Mouse (Mus musculus): Measurements from ENCODE around the gene Rai1. TPM values are rescaled to one million over a fixed set of nuclear protein-coding genes. Genes with fewer than 3 reads are reported as not detected.
A peak's percentile ranks its signal among the peaks of the same experiment; 100 is the strongest.

Rai1 gene
- total and polyA plus RNA-seq, 2 experiments = 2.7 to 12.9 TPM

DNA sequence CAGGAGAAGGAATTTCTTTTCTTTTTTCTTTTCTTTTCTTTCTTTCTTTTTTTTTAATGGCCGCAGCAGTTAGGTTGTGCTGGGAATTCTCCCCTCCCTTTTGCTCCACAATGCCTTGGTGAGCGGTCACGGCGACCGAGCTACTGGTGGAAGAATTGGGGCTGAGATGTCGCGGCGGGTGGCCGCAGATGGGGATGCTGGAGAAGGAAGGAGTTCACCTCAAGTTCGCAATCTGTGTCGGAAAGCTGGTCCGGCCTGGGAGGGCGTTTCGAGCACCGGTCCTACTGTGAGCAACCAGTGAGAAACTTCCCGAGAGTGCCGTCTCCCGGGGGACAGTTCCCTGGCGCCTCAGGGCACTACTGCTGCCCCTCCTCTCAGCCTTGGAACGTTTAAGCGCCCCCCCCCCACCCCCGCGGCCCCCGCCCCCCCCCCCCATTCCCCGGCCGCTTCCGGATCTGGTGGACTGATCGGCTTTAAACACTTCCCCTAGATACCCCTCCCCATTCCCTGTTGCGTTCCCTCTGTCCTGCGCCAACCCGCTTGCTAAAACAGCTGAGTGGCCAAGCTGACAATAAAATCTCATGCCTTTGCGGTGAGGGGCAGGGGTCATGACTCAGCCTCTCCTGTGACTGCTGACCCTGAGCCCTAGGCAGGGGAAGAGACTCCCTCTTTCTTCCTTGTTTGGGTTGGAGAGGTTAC lies 35.9 kb downstream of the Rai1 start:
- Histone ChIP-seq H3K36me3 (ENCODE audit: control insufficient read depth, insufficient read depth, low read length) (no peaks in the 10 kb centered on the region), H3K9ac (ENCODE audit: low read depth, low read length) (no peak overlapping the region), H3K79me2 (ENCODE audit: control insufficient read depth, insufficient read depth, low read length) (peaks cover 22% of the 10 kb centered on the region), H3K27me3 (ENCODE audit: control insufficient read depth, insufficient read depth, low read length) (no peaks in the 10 kb centered on the region), H3K4me1 (ENCODE audit: control insufficient read depth, insufficient read depth, low read length) (peaks cover 6% of the 10 kb centered on the region), H3K4me3 (ENCODE audit: insufficient read depth, low read depth, low read length) (no peak overlapping the region), H3K27ac (replicated peaks; ENCODE audit: insufficient read depth, low read depth, low read length) (no peak overlapping the region)
- WGBS = 63% methylated on average over 26 of the region's 32 CpGs
- DNase-seq (ENCODE audit: extremely low read depth, low read depth, low spot score) = no peak
- no peak for TF ChIP-seq POLR2A (IDR thresholded peaks at IDR 0.05; ENCODE audit: extremely low read depth, insufficient read depth, low read length)
- no peak for TF ChIP-seq CTCF (IDR thresholded peaks at IDR 0.05; ENCODE audit: low read depth, low read length)

DNA sequence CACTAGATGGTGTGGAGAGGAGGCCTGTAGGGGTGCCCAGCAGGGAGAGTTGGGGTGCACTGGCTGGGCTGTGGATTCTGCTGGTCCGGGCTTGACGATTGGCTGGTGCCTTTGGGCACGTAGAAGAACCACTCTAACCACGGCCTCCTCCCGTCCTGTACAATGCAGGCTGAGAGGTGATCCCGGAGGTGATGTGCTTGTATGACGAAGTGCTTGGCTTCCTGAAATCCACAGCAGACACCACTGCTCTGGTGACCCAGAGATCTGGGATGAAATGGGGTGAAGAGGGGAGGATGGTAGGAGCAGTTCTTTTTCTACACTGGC lies 36.4 kb downstream of the Rai1 start:
- no peaks in the 10 kb centered on the region for H3K27me3 ChIP-seq (ENCODE audit: control insufficient read depth, insufficient read depth, low read length)
- no peak for DNase-seq (ENCODE audit: extremely low read depth, low read depth, low spot score)
- peaks cover 6% of the 10 kb centered on the region for H3K4me1 ChIP-seq (ENCODE audit: control insufficient read depth, insufficient read depth, low read length)
- H3K36me3 ChIP-seq (ENCODE audit: control insufficient read depth, insufficient read depth, low read length) = no peaks in the 10 kb centered on the region
- no peak overlapping the region for H3K9ac ChIP-seq (ENCODE audit: low read depth, low read length)
- H3K4me3 ChIP-seq (ENCODE audit: insufficient read depth, low read depth, low read length) = no peak overlapping the region
- H3K79me2 ChIP-seq (ENCODE audit: control insufficient read depth, insufficient read depth, low read length) = peaks cover 18% of the 10 kb centered on the region
- 90% methylated on average over 7 of the region's 7 CpGs for WGBS
- H3K27ac ChIP-seq (replicated peaks; ENCODE audit: insufficient read depth, low read depth, low read length) = no peak overlapping the region
- TF ChIP-seq CTCF (IDR thresholded peaks at IDR 0.05; ENCODE audit: low read depth, low read length) (no peak), POLR2A (IDR thresholded peaks at IDR 0.05; ENCODE audit: extremely low read depth, insufficient read depth, low read length) (no peak)

DNA sequence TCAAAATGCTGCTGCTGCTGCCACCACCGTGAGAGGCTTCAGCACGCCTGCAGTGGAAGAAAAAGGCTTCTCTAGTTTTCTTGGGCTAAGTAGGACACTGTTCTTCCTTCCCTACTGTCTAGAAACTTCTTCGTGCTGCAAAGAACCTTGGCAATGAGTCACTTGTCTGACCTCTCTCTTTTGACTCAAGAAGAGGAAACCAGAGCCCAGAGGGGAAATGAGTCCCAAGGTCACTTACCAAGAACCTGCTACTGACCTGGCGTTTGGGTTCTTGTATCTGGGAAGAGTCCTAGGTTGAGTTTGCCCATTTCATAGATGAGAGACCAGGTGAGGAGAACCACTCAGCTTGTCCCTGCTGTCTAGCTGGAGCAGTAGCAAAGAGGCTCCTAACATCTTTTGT lies 38.3 kb downstream of the Rai1 start:
- Histone ChIP-seq H3K4me1 (ENCODE audit: control insufficient read depth, insufficient read depth, low read length) (peaks cover 6% of the 10 kb centered on the region), H3K27ac (replicated peaks; ENCODE audit: insufficient read depth, low read depth, low read length) (no peak overlapping the region), H3K36me3 (ENCODE audit: control insufficient read depth, insufficient read depth, low read length) (no peaks in the 10 kb centered on the region; the same call in 1 of the 2 replicates), H3K79me2 (ENCODE audit: control insufficient read depth, insufficient read depth, low read length) (peaks cover 17% of the 10 kb centered on the region), H3K4me3 (ENCODE audit: insufficient read depth, low read depth, low read length) (no peak overlapping the region), H3K9ac (ENCODE audit: low read depth, low read length) (no peak overlapping the region), H3K27me3 (ENCODE audit: control insufficient read depth, insufficient read depth, low read length) (no peaks in the 10 kb centered on the region)
- WGBS = 78% methylated on average over 4 of the region's 4 CpGs
- no peak for TF ChIP-seq POLR2A (IDR thresholded peaks at IDR 0.05; ENCODE audit: extremely low read depth, insufficient read depth, low read length)
- TF ChIP-seq CTCF (IDR thresholded peaks at IDR 0.05; ENCODE audit: low read depth, low read length) = no peak
- DNase-seq (ENCODE audit: extremely low read depth, low read depth, low spot score) = peak; percentile 18

DNA sequence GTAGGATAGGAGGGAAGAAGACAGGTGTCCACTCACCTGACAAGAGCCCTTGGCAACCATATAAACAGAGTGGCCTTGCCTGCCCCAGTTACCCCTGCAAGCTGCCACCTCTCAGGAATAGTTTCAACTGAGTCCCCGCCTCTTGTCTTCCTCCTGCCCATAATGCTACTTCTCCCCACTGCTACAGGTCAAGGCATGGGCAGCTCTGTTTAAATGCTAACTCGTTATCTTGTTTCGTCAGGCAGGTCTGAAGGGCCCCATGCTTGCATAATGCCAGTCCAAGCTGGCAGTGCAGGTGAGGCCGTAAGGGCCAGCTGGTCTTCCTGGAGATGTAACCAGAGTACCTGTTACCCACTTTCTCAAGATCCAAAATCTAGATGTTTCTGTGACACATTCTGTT lies 41.4 kb downstream of the Rai1 start:
- WGBS = 85% methylated on average over 4 of the region's 4 CpGs
- H3K27ac ChIP-seq (replicated peaks; ENCODE audit: insufficient read depth, low read depth, low read length) = no peak overlapping the region
- H3K4me1 ChIP-seq (ENCODE audit: control insufficient read depth, insufficient read depth, low read length) = no peaks in the 10 kb centered on the region; the same call in 1 of the 2 replicates
- no peak overlapping the region for H3K4me3 ChIP-seq (ENCODE audit: insufficient read depth, low read depth, low read length)
- no peaks in the 10 kb centered on the region for H3K27me3 ChIP-seq (ENCODE audit: control insufficient read depth, insufficient read depth, low read length)
- H3K36me3 ChIP-seq (ENCODE audit: control insufficient read depth, insufficient read depth, low read length) = no peaks in the 10 kb centered on the region; the same call in 1 of the 2 replicates
- H3K79me2 ChIP-seq (ENCODE audit: control insufficient read depth, insufficient read depth, low read length) = no peaks in the 10 kb centered on the region; the same call in 1 of the 2 replicates
- no peak for DNase-seq (ENCODE audit: extremely low read depth, low read depth, low spot score)
- no peak overlapping the region for H3K9ac ChIP-seq (ENCODE audit: low read depth, low read length)
- TF ChIP-seq CTCF (IDR thresholded peaks at IDR 0.05; ENCODE audit: low read depth, low read length) = no peak
- no peak for TF ChIP-seq POLR2A (IDR thresholded peaks at IDR 0.05; ENCODE audit: extremely low read depth, insufficient read depth, low read length)

DNA sequence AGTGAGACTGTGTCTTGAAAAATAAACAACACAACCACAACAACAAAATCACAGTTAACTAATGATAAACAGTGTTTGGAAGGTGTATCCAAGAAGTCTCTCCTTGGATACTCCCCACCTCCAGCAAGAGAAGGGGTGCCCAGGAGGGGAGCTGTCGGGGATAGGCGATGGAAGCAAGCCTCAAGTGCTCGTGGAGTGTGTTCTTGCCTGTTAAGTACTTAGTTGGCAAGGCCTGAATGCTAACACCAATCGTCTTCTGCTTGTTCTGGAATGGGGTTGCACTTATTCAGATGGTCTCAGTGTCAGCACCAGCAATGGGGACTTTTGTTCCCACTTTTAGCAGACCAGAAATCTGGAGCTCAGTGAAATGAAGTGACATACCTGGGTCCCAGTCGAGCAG lies 43.8 kb downstream of the Rai1 start:
- no peak for DNase-seq (ENCODE audit: extremely low read depth, low read depth, low spot score)
- Histone ChIP-seq H3K36me3 (ENCODE audit: control insufficient read depth, insufficient read depth, low read length) (no peaks in the 10 kb centered on the region; the same call in 1 of the 2 replicates), H3K27me3 (ENCODE audit: control insufficient read depth, insufficient read depth, low read length) (no peaks in the 10 kb centered on the region)

DNA sequence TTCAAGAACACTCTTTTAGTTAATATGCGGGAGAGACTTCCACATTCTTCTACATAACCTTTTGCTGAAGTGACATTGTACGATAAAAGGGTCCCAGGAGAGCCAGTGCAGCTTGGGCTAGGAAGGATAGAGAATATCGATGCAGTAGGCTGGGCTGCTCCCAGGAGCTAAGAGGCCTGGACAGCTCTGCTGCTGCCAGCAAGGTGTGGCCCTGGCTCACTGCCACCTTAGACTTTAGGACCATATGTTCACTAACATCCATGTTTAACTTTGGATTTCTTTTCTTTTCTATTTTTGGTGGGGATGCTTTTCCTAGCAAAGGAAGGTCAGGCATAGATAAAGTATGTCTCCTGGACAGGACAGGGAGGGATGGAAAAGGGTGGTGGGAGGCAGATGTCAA lies 44.3 kb downstream of the Rai1 start:
- H3K4me3 ChIP-seq (ENCODE audit: insufficient read depth, low read depth, low read length) = no peak overlapping the region
- WGBS = 72% methylated on average over 3 of the region's 3 CpGs
- H3K27ac ChIP-seq (replicated peaks; ENCODE audit: insufficient read depth, low read depth, low read length) = no peak overlapping the region
- peaks cover 5% of the 10 kb centered on the region; the same call in 1 of the 2 replicates for H3K79me2 ChIP-seq (ENCODE audit: control insufficient read depth, insufficient read depth, low read length)
- no peaks in the 10 kb centered on the region for H3K4me1 ChIP-seq (ENCODE audit: control insufficient read depth, insufficient read depth, low read length)
- DNase-seq (ENCODE audit: extremely low read depth, low read depth, low spot score) = no peak
- TF ChIP-seq CTCF (IDR thresholded peaks at IDR 0.05; ENCODE audit: low read depth, low read length) = no peak
- no peak for TF ChIP-seq POLR2A (IDR thresholded peaks at IDR 0.05; ENCODE audit: extremely low read depth, insufficient read depth, low read length)
- no peaks in the 10 kb centered on the region for H3K27me3 ChIP-seq (ENCODE audit: control insufficient read depth, insufficient read depth, low read length)
- H3K9ac ChIP-seq (ENCODE audit: low read depth, low read length) = no peak overlapping the region
- no peaks in the 10 kb centered on the region; the same call in 1 of the 2 replicates for H3K36me3 ChIP-seq (ENCODE audit: control insufficient read depth, insufficient read depth, low read length)

More for the DNA sequence above, 43.8 kb downstream of the Rai1 start:
- 90% methylated on average over 5 of the region's 5 CpGs for WGBS
- H3K4me3 ChIP-seq (ENCODE audit: insufficient read depth, low read depth, low read length) = no peak overlapping the region
- no peak for TF ChIP-seq CTCF (IDR thresholded peaks at IDR 0.05; ENCODE audit: low read depth, low read length)
- TF ChIP-seq POLR2A (IDR thresholded peaks at IDR 0.05; ENCODE audit: extremely low read depth, insufficient read depth, low read length) = no peak
- peaks cover 5% of the 10 kb centered on the region; the same call in 1 of the 2 replicates for H3K79me2 ChIP-seq (ENCODE audit: control insufficient read depth, insufficient read depth, low read length)
- H3K27ac ChIP-seq (replicated peaks; ENCODE audit: insufficient read depth, low read depth, low read length) = no peak overlapping the region
- H3K4me1 ChIP-seq (ENCODE audit: control insufficient read depth, insufficient read depth, low read length) = no peaks in the 10 kb centered on the region
- no peak overlapping the region for H3K9ac ChIP-seq (ENCODE audit: low read depth, low read length)
